Mouse (Mus musculus) CH12.LX (cell line): ENCODE data around the gene Atf3. TPM values are rescaled to one million over a fixed set of nuclear protein-coding genes. Genes with fewer than 3 reads are reported as not detected.

Experiments used
- DNase-seq: peaks from one replicate; pipeline ENCODE4 v3.0.0-alpha.2; 2013; ENCODE audit errors: extremely low read depth
- H3K27ac ChIP-seq: 2 replicates; pipeline ENCODE4 v1.5.1; 2012; ENCODE audit warnings: low read depth, mild to moderate bottlenecking, control low read depth, moderate library complexity; ENCODE audit not compliant: insufficient read depth
- H3K27me3 ChIP-seq: replicated peaks from 2 replicates; pipeline ENCODE3; 2012; ENCODE audit warnings: inconsistent platforms
- H3K36me3 ChIP-seq, 2 experiments: replicated peaks in 1 of 2; 2 replicates each; pipeline versions ENCODE3 to v1.6.1; 2012; ENCODE audit warnings: inconsistent platforms in 1 of 2, low read length in 1 of 2, mild to moderate bottlenecking in 1 of 2, mixed read lengths in 1 of 2, moderate library complexity in 1 of 2; ENCODE audit not compliant: control insufficient read depth in 1 of 2, insufficient read depth in 1 of 2
- H3K4me1 ChIP-seq, 2 experiments: 2 replicates each; pipeline ENCODE4 v1.6.1; 2012; ENCODE audit warnings: inconsistent platforms in 1 of 2, moderate library complexity in 1 of 2; ENCODE audit not compliant: insufficient read depth in 2 of 2, control insufficient read depth in 1 of 2
- H3K4me2 ChIP-seq: 2 replicates; pipeline ENCODE4 v1.6.1; 2012; ENCODE audit warnings: low read depth, mild to moderate bottlenecking, control low read depth; ENCODE audit not compliant: poor library complexity, insufficient read depth, severe bottlenecking
- H3K4me3 ChIP-seq, 3 experiments: fragments of 150-350 bp in 1 of 3; sonication (generic) in 1 of 3; replicated peaks in 1 of 3; 2 replicates each; pipeline versions ENCODE3 to v1.5.1; 2011 to 2012; ENCODE audit warnings: low read depth in 2 of 3, low read length in 2 of 3, mild to moderate bottlenecking in 2 of 3, moderate library complexity in 2 of 3, control low read depth in 1 of 3, improper control_type of control experiment in 1 of 3, inconsistent platforms in 1 of 3, mixed read lengths in 1 of 3; ENCODE audit not compliant: poor library complexity in 1 of 3
- H3K79me2 ChIP-seq: replicated peaks from 2 replicates; pipeline ENCODE4 v1.6.1; 2012; ENCODE audit warnings: mild to moderate bottlenecking, moderate library complexity; ENCODE audit not compliant: control insufficient read depth, poor library complexity, insufficient read depth, severe bottlenecking; ENCODE audit errors: extremely low read depth
- H3K9ac ChIP-seq: 2 replicates; pipeline ENCODE4 v1.6.1; 2012; ENCODE audit warnings: low read depth, mild to moderate bottlenecking, control low read depth, moderate library complexity; ENCODE audit not compliant: insufficient read depth
- H3K9me3 ChIP-seq: replicated peaks from 2 replicates; pipeline ENCODE3; 2012; ENCODE audit warnings: low read length, inconsistent platforms, mixed read lengths
- BHLHE40 ChIP-seq: IDR thresholded peaks from 2 replicates; pipeline ENCODE4 v1.6.1; 2011; ENCODE audit warnings: mild to moderate bottlenecking, low read depth, low read length, improper control_type of control experiment
- E2F4 ChIP-seq: IDR thresholded peaks from 2 replicates; pipeline ENCODE4 v1.6.1; 2011; ENCODE audit warnings: low read depth, low read length, improper control_type of control experiment; ENCODE audit not compliant: insufficient replicate concordance
- ELF1 ChIP-seq: IDR thresholded peaks from 2 replicates; pipeline ENCODE4 v1.6.1; 2014; ENCODE audit warnings: low read depth, mild to moderate bottlenecking, inconsistent platforms, low read length, improper control_type of control experiment
- EP300 ChIP-seq: IDR thresholded peaks from 2 replicates; pipeline ENCODE4 v1.6.1; 2011; ENCODE audit warnings: low read length, improper control_type of control experiment
- ETS1 ChIP-seq: conservative IDR thresholded peaks from 2 replicates; pipeline ENCODE4 v1.6.1; 2012; ENCODE audit warnings: low read depth, mild to moderate bottlenecking, inconsistent platforms, low read length, improper control_type of control experiment, moderate library complexity
- IRF4 ChIP-seq: IDR thresholded peaks from 2 replicates; pipeline ENCODE4 v1.6.1; 2014; ENCODE audit warnings: low read depth, mild to moderate bottlenecking, inconsistent platforms, low read length, improper control_type of control experiment
- KAT2A ChIP-seq: IDR thresholded peaks from 2 replicates; pipeline ENCODE4 v1.6.1; 2012; ENCODE audit warnings: low read length, improper control_type of control experiment, inconsistent platforms; ENCODE audit not compliant: insufficient replicate concordance
- MAX ChIP-seq: IDR thresholded peaks from 2 replicates; pipeline ENCODE4 v1.6.1; 2011; ENCODE audit warnings: low read length, improper control_type of control experiment
- MAZ ChIP-seq: IDR thresholded peaks from 2 replicates; pipeline ENCODE4 v1.6.1; 2012; ENCODE audit warnings: low read depth, mild to moderate bottlenecking, inconsistent platforms, low read length, improper control_type of control experiment, moderate library complexity
- MEF2A ChIP-seq: IDR thresholded peaks from 2 replicates; pipeline ENCODE4 v1.6.1; 2014; ENCODE audit warnings: low read depth, mild to moderate bottlenecking, inconsistent platforms, low read length, improper control_type of control experiment, borderline replicate concordance
- MXI1 ChIP-seq: IDR thresholded peaks from 2 replicates; pipeline ENCODE4 v1.6.1; 2011; ENCODE audit warnings: mild to moderate bottlenecking, low read depth, low read length, improper control_type of control experiment
- MYC ChIP-seq: IDR thresholded peaks from 2 replicates; pipeline ENCODE4 v1.6.1; 2011; ENCODE audit warnings: low read depth, mild to moderate bottlenecking, improper control_type of control experiment, low read length
- PAX5 ChIP-seq: IDR thresholded peaks from 2 replicates; pipeline ENCODE4 v1.6.1; 2012; ENCODE audit warnings: low read length, inconsistent platforms, mixed read lengths
- POLR2AphosphoS2 ChIP-seq: IDR thresholded peaks from 2 replicates; pipeline ENCODE4 v1.6.1; 2011; ENCODE audit warnings: low read depth, low read length, improper control_type of control experiment
- RAD21 ChIP-seq: IDR thresholded peaks from 2 replicates; pipeline ENCODE4 v1.6.1; 2011; ENCODE audit warnings: low read depth, mild to moderate bottlenecking, low read length, improper control_type of control experiment, moderate library complexity
- SIN3A ChIP-seq: IDR thresholded peaks from 2 replicates; pipeline ENCODE4 v1.6.1; 2012; ENCODE audit warnings: low read length, improper control_type of control experiment, inconsistent platforms
- UBTF ChIP-seq: IDR thresholded peaks from 2 replicates; pipeline ENCODE4 v1.6.1; 2012; ENCODE audit warnings: low read depth, mild to moderate bottlenecking, inconsistent platforms, low read length, improper control_type of control experiment, moderate library complexity
- ZKSCAN1 ChIP-seq: IDR thresholded peaks from 2 replicates; pipeline ENCODE4 v1.6.1; 2012; ENCODE audit warnings: low read depth, inconsistent platforms, low read length, improper control_type of control experiment, borderline replicate concordance
- ZNF384 ChIP-seq: IDR thresholded peaks from 2 replicates; pipeline ENCODE4 v1.6.1; 2012; ENCODE audit warnings: low read depth, low read length, improper control_type of control experiment, inconsistent platforms
- dilution Hi-C: fragments of 300-500 bp; cut with MboI; formaldehyde crosslinking; loops from 2 replicates; pipeline ENCODE4 v1.14.3; 2020; ENCODE audit warnings: low sequenced_read_pairs; ENCODE audit not compliant: extremely low pct_unique_long_range_greater_than_20kb, extremely low pct_ligation_motif_present
- in situ Hi-C: fragments of 300-500 bp; cut with MboI; formaldehyde crosslinking; loops from 3 replicates; pipeline ENCODE4 v1.14.3; 2019; ENCODE audit warnings: low sequenced_read_pairs, low pct_ligation_motif_present, low pct_unique_long_range_greater_than_20kb, mixed read lengths
- polyA plus RNA-seq: library from polyadenylated mRNA; unstranded; fragments of >175 nt; gene quantifications from 2 replicates; pipeline ENCODE4 v1.2.1, GENCODE M21; 2012; ENCODE audit warnings: low read depth; ENCODE audit not compliant: insufficient read length
- total RNA-seq, 2 experiments: library from RNA; depleted of rRNA; stranded (reverse); fragments of 300-350 nt in 1 of 2; fragments of >200 nt in 1 of 2; gene quantifications; 2 replicates each; pipeline ENCODE4 v1.2.3; 2012 to 2014

The Atf3 gene
- total and polyA plus RNA-seq, 3 experiments: 25.1 to 39.7 (median 32.9) TPM

DNA sequence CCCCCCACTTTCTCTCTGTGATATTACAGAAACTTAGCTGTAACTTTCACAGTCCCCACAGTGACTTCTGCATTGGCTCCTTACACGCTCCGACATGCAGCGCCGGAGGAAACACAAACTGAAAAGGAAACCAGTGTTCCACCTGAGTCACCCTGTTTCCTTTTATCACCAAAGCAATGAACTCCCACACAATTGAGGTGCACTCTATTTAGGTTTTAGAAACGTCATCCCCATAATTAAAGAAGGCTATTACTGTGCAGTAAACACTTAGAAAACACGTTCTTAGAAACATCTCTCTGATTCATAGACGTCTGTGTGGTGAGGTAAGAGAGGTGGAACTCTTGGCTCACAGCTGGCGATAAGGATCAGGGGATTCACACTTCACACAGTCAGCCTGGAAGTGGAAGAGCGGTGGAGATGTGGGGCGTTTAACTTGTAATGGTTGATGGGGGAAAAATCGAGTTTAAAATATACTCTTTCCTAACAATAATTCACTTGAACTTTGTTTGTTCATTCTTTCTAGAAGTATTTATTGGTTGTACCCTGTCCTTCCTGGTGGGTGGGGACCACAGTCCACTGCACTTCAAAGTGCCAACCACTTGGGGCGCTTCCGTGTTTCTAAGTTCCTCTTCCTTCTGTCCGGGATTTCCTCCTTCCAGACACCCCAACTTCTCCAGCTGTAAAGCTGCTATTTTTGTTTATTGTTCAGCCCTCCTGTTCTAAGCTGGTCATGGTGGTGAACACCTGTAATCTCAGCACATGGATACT lies 24.0 kb downstream of the Atf3 start (continued):
- TF ChIP-seq RAD21: peak; percentile 19
- TF ChIP-seq ZNF384: no peak
- no peak for TF ChIP-seq UBTF
- peak; percentile 81 for TF ChIP-seq BHLHE40
- no peak for TF ChIP-seq PAX5
- no peak for TF ChIP-seq ZKSCAN1
- 0 out of 2 replicates have a peak, but pooled peaks have one; percentile 10 for TF ChIP-seq MYC
- no peak for TF ChIP-seq E2F4
- TF ChIP-seq POLR2AphosphoS2: no peak
- TF ChIP-seq MXI1: peak; percentile 52; the same call in 1 of the 2 replicates

DNA sequence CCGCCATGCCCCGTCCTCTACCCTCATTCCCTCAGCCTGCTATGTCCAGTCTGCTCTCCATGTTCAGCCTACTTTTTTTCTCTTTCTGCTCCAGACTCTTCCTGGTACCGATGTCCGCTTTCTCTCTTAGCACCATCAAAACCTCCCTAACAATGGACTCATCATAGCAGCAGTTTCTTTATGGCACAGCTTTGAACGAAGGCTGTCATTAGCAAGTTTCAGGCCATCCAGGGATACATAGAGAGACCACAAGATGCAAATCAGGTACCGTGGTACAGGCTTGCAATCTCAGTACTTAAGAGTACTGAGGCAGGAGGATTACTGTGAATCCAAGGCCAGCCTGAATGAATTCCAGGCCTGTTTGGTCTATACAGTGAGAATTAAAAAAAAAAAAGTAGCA lies 25.1 kb downstream of the Atf3 start:
- Histone ChIP-seq H3K9me3 (no peaks in the 10 kb centered on the region), H3K79me2 (no peaks in the 10 kb centered on the region), H3K27ac (peak overlapping the region; percentile 53), H3K27me3 (peaks cover 4% of the 10 kb centered on the region), H3K9ac (peak overlapping the region; percentile 16), H3K36me3 (no peaks in the 10 kb centered on the region), H3K4me2 (peak overlapping the region; percentile 76), H3K4me1 (peaks cover 31 to 72% of the 10 kb centered on the region in 2 experiments), H3K4me3 (peak overlapping the region in 1 of 3 experiments; percentile 14)
- in situ Hi-C loops (no loop called here), dilution Hi-C loops (no loop called here)
- peak; percentile 71 for DNase-seq
- TF ChIP-seq MAZ: no peak
- peak; percentile 25; the same call in 1 of the 2 replicates for TF ChIP-seq MAX
- peak; percentile 71 for TF ChIP-seq IRF4
- peak; percentile 30; the same call in 1 of the 2 replicates for TF ChIP-seq ELF1
- TF ChIP-seq EP300: peak; percentile 57; the same call in 1 of the 2 replicates
- 0 out of 2 replicates have a peak, but pooled peaks have one; percentile 32 for TF ChIP-seq MEF2A
- no peak for TF ChIP-seq KAT2A
- peak; percentile 50 for TF ChIP-seq SIN3A
- TF ChIP-seq BHLHE40: peak; percentile 45; the same call in 1 of the 2 replicates
- peak; percentile 36; the same call in 1 of the 2 replicates for TF ChIP-seq ETS1
